Mouse (Mus musculus) stomach, postnatal 0 days (tissue): ENCODE measurements at regions not wholly inside any gene's neighbourhood (a gene's known extent, or its start where the extent isn't known, plus 50 kb on each side); places are given as distances from the start of the nearest gene placed in this dataset.
A peak's percentile ranks its signal among the peaks of the same experiment; 100 is the strongest.

Experiments
- ATAC-seq: fragments of 200-750 bp; cut with Nextera tagmentation; 2 replicates; pipeline ENCODE4 v1.8.0; 2017; ENCODE audit not compliant: low FRiP score, low TSS enrichment
- DNase-seq: peaks from one replicate; pipeline ENCODE4 v3.0.0-alpha.2; 2016; ENCODE audit warnings: low spot score
- H3K27ac ChIP-seq: fragments of 300-500 bp; sonication (generic); replicated peaks from 2 replicates; pipeline ENCODE4 v1.5.1; 2014; ENCODE audit warnings: mild to moderate bottlenecking, control low read depth
- H3K27me3 ChIP-seq: fragments of 300-500 bp; sonication (generic); 2 replicates; pipeline ENCODE4 v1.6.1; 2014; ENCODE audit warnings: low read length; ENCODE audit not compliant: control insufficient read depth, insufficient read depth
- H3K36me3 ChIP-seq: fragments of 300-500 bp; sonication (generic); 2 replicates; pipeline ENCODE4 v1.6.1; 2014; ENCODE audit warnings: low read length, mixed read lengths; ENCODE audit not compliant: control insufficient read depth, insufficient read depth
- H3K4me1 ChIP-seq: fragments of 300-500 bp; sonication (generic); replicated peaks from 2 replicates; pipeline ENCODE4 v1.6.1; 2014; ENCODE audit warnings: antibody characterized with exemption; ENCODE audit not compliant: control insufficient read depth, insufficient read depth
- H3K4me2 ChIP-seq: fragments of 300-500 bp; sonication (generic); replicated peaks from 2 replicates; pipeline ENCODE4 v1.6.1; 2014; ENCODE audit warnings: low read depth, mild to moderate bottlenecking, control low read depth, moderate library complexity
- H3K4me3 ChIP-seq: fragments of 300-500 bp; sonication (generic); 2 replicates; pipeline ENCODE4 v1.5.1; 2014; ENCODE audit warnings: low read depth, low read length, control low read depth
- H3K9ac ChIP-seq: fragments of 300-500 bp; sonication (generic); 2 replicates; pipeline ENCODE4 v1.6.1; 2014; ENCODE audit warnings: mild to moderate bottlenecking, low read length, control low read depth, mixed read lengths
- H3K9me3 ChIP-seq: fragments of 300-500 bp; sonication (generic); 2 replicates; pipeline ENCODE4 v1.6.1; 2016; ENCODE audit warnings: low read length; ENCODE audit not compliant: control insufficient read depth
- CTCF ChIP-seq: IDR thresholded peaks from 2 replicates; pipeline ENCODE4 v1.5.1; 2016; ENCODE audit warnings: antibody characterized with exemption, low read depth, mild to moderate bottlenecking, moderate library complexity
- EP300 ChIP-seq: optimal IDR thresholded peaks from 2 replicates; pipeline ENCODE3; 2016; ENCODE audit warnings: antibody characterized with exemption
- WGBS: fragments of 180-500 bp; shearing (Covaris S2); extraction: QIAGEN DNeasy Blood & Tissue Kit; methylation state at CpG from one replicate; pipeline ENCODE4 v1.1.7; 2014; 5-methylcytosine and 5-hydroxymethylcytosine counted together

DNA sequence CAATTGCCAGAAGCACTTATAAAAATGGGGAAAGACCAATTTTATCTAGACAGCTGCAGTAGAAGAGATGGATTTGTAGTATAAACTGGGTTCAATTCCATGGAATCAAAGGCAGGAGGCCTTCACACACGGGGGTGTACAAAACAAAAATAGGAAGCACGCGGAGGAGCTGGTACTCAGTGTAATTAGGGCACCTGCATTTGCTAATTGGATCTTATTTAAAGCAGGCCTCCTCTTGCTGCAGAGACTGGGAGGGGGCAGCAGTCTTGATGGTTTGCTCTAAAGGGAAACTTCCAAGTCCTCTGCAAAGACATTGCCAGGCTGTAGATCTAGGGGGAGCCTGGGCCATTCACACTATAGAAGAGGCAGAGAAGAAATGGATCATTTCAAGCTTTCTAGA is 268.2 kb upstream of the Tmem132c start:
- Histone ChIP-seq H3K27me3 (no peaks in the 10 kb centered on the region), H3K4me2 (no peak overlapping the region), H3K36me3 (no peaks in the 10 kb centered on the region), H3K9ac (no peak overlapping the region), H3K4me3 (no peak overlapping the region), H3K27ac (no peak overlapping the region), H3K9me3 (no peaks in the 10 kb centered on the region), H3K4me1 (no peaks in the 10 kb centered on the region)
- DNase-seq (no peak), ATAC-seq (no peak)
- 55% methylated on average over 3 of the region's 3 CpGs for WGBS
- no peak for TF ChIP-seq CTCF
- TF ChIP-seq EP300, result no peak

DNA sequence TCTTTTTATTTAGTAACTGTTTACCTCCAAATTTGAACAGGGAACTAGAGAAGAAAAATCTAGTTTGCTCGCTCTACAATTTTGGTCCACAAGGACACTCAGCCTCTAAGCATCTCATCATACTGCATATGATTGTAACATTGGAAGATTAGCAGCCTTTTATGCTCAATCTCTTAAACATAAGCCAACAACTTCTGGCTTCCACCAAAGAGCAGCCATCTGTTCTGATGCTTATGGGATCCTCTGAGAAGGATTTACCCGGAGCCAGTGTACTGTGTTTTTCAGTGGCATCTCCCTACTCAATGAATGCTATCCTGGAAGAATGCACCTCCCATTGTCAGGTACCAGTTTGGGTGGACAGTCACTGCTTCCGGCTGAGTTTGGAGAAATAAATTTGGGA is 267.0 kb upstream of the Tmem132c start:
- H3K4me2 ChIP-seq, result no peak overlapping the region
- no peaks in the 10 kb centered on the region for H3K27me3 ChIP-seq
- no peak for DNase-seq
- no peak overlapping the region for H3K4me3 ChIP-seq
- H3K4me1 ChIP-seq, result no peaks in the 10 kb centered on the region
- no peaks in the 10 kb centered on the region for H3K9me3 ChIP-seq
- H3K9ac ChIP-seq, result no peak overlapping the region
- no peaks in the 10 kb centered on the region for H3K36me3 ChIP-seq
- 83% methylated on average over 3 of the region's 3 CpGs for WGBS
- H3K27ac ChIP-seq, result no peak overlapping the region
- no peak for TF ChIP-seq CTCF
- TF ChIP-seq EP300, result no peak
- no peak for ATAC-seq

DNA sequence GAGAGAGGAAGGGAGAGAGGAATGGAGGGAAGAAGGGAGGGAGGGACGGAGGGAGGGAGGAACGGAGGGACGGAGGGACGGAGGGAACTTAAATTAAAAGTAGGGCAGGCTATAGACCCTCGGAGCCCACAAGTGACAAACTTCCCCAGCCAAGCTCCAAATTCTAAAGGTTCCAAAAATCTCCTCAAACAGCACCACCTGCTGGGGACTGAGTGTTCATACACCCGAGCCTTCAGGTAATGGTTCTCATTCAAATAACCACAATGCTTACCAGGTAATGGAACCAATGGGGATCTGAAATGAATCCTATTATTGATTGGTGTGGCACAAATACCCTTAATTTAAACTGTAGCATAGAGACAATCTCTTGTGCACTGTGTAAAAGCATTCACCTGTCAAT is 246.0 kb upstream of the Tmem132c start:
- Histone ChIP-seq H3K4me2 (no peak overlapping the region), H3K36me3 (no peaks in the 10 kb centered on the region), H3K9me3 (no peaks in the 10 kb centered on the region), H3K27ac (no peak overlapping the region), H3K4me1 (no peaks in the 10 kb centered on the region), H3K27me3 (no peaks in the 10 kb centered on the region), H3K4me3 (no peak overlapping the region), H3K9ac (no peak overlapping the region)
- peak; percentile 48 for TF ChIP-seq CTCF
- TF ChIP-seq EP300, result no peak
- 45% methylated on average over 6 of the region's 6 CpGs for whole genome bisulfite sequencing
- DNase-seq (no peak), ATAC-seq (no peak)

DNA sequence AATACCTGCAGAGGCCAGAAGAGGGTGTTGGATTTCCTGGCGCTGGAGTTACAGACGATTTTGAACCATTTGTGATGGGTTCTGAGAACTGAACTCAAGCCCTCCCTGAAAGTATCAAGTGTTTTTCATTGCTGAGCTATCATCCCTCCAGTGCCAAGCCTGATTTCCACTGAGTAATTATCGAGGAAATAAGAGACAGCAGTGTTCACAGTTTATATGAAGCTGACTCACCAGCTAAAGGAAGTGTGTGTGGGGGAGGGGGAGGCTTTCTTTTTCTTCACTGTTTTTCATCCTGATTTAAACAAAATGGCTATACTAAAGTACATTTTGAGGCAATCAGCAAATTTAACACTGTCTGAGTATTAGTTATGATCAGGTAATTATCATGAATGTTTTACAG is 227.4 kb upstream of the Tmem132c start:
- Histone ChIP-seq H3K36me3 (no peaks in the 10 kb centered on the region), H3K4me2 (no peak overlapping the region), H3K27ac (no peak overlapping the region), H3K4me3 (no peak overlapping the region), H3K9me3 (no peaks in the 10 kb centered on the region), H3K27me3 (no peaks in the 10 kb centered on the region), H3K4me1 (no peaks in the 10 kb centered on the region), H3K9ac (no peak overlapping the region)
- DNase-seq (no peak), ATAC-seq (no peak)
- TF ChIP-seq CTCF, result no peak
- TF ChIP-seq EP300, result no peak
- 63% methylated on average over 3 of the region's 3 CpGs for WGBS

DNA sequence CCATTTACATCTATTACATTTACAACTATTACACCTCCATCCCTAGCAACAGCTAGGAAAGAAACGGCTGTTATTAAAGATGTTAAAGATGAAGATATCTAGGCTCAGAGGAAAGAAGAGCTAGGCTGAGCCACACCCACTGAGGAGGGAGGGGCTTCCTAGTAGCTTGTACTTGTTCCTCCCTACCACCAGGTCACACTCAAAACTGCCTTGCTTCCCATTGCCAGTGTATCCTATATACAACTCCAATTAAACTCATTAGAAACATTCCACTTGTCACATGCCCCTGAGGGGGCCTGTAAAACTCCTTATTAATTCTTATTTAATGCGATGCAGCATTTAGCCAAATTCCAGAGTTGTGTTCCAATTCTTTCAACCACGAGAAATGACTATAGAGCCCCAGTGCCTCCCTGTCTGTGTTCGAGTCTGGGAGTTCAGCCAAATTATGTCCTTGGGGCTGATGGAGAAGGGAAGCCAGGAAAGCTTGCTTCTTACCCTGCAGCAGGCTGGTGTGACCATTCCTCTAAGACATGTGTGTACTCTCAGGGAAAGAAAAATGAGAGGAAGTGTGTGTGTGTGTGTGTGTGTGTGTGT is 225.0 kb upstream of the Tmem132c start:
- Histone ChIP-seq H3K9ac (no peak overlapping the region), H3K4me3 (no peak overlapping the region), H3K36me3 (no peaks in the 10 kb centered on the region), H3K9me3 (no peaks in the 10 kb centered on the region), H3K27me3 (no peaks in the 10 kb centered on the region), H3K27ac (no peak overlapping the region), H3K4me2 (no peak overlapping the region), H3K4me1 (no peaks in the 10 kb centered on the region)
- DNase-seq (no peak), ATAC-seq (no peak; the same call in 1 of the 2 replicates)
- WGBS, result 51% methylated on average over 4 of the region's 4 CpGs
- TF ChIP-seq EP300 (no peak), CTCF (peak; percentile 16; the same call in 1 of the 2 replicates)

DNA sequence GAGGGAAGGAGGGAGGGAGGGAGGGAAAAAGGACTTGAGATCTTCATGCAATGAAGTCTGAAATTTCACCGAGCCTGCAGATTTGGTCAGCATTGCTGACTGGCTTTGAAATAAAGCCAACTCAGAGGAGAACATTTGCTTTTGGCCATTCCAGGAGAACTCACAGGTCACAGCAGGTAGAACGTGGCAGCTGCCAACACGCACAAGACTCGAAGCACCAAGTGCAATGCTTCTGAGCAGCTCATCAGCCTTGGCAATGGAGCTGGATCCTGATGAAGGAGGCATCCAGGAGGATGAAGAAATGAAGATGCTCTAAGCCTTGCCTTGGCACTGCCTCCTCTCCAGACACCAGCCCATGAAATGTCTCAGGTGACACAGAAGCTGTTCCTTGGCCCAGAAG is 223.6 kb upstream of the Tmem132c start:
- ATAC-seq (no peak), DNase-seq (no peak)
- WGBS, result 69% methylated on average over 4 of the region's 4 CpGs
- Histone ChIP-seq H3K36me3 (no peaks in the 10 kb centered on the region), H3K27ac (no peak overlapping the region), H3K9ac (no peak overlapping the region), H3K4me3 (no peak overlapping the region), H3K4me2 (no peak overlapping the region), H3K27me3 (no peaks in the 10 kb centered on the region), H3K9me3 (no peaks in the 10 kb centered on the region), H3K4me1 (no peaks in the 10 kb centered on the region)
- no peak for TF ChIP-seq EP300
- TF ChIP-seq CTCF, result no peak
